Mouse (Mus musculus) midbrain, embryonic 12.5 days (tissue): Measurements from ENCODE around the gene Gm20773. TPM values are rescaled to one million over a fixed set of nuclear protein-coding genes. Genes with fewer than 3 reads are reported as not detected.
"Not testable (repeated sequence)": the region's sequence is repeated elsewhere in the genome, so short reads cannot be mapped to it uniquely, and the experiment has no call there.

Experiments used
- ATAC-seq: fragments of 200-750 bp; cut with Nextera tagmentation; 2 replicates; pipeline ENCODE4 v1.8.0; 2017; ENCODE audit warnings: low read depth, moderate TSS enrichment, moderate library complexity; ENCODE audit not compliant: low FRiP score
- H3K27ac ChIP-seq: fragments of 300-500 bp; sonication (generic); replicated peaks from 2 replicates; pipeline ENCODE4 v1.5.1; 2016; ENCODE audit warnings: mild to moderate bottlenecking
- H3K27me3 ChIP-seq: fragments of 300-500 bp; sonication (generic); 2 replicates; pipeline ENCODE4 v1.6.1; 2016; ENCODE audit warnings: mild to moderate bottlenecking
- H3K36me3 ChIP-seq: fragments of 300-500 bp; sonication (generic); 2 replicates; pipeline ENCODE4 v1.6.1; 2016
- H3K4me1 ChIP-seq: fragments of 300-500 bp; sonication (generic); 2 replicates; pipeline ENCODE4 v1.6.1; 2016
- H3K4me2 ChIP-seq: fragments of 300-500 bp; sonication (generic); replicated peaks from 2 replicates; pipeline ENCODE4 v1.6.1; 2016; ENCODE audit warnings: mild to moderate bottlenecking, moderate library complexity
- H3K4me3 ChIP-seq: fragments of 300-500 bp; sonication (generic); 2 replicates; pipeline ENCODE4 v1.5.1; 2016; ENCODE audit warnings: mild to moderate bottlenecking
- H3K9ac ChIP-seq: fragments of 300-500 bp; sonication (generic); replicated peaks from 2 replicates; pipeline ENCODE4 v1.6.1; 2016; ENCODE audit warnings: mild to moderate bottlenecking, moderate library complexity
- H3K9me3 ChIP-seq: fragments of 300-500 bp; sonication (generic); 2 replicates; pipeline ENCODE4 v1.6.1; 2016; ENCODE audit warnings: mild to moderate bottlenecking
- WGBS: fragments of 180-500 bp; shearing (Covaris S2); methylation state at CpG from one replicate; pipeline ENCODE4 v1.1.7; 2016; 5-methylcytosine and 5-hydroxymethylcytosine counted together
- polyA plus RNA-seq: library from polyadenylated mRNA; unstranded; fragments of >200 nt; fragmentation: Nextera tagmentation; extraction: Ambion mirVana; gene quantifications from 2 replicates; pipeline ENCODE4 v1.2.1, GENCODE M21; 2016

Gene Gm20773
- polyA plus RNA-seq = not detected in 2 replicates

DNA sequence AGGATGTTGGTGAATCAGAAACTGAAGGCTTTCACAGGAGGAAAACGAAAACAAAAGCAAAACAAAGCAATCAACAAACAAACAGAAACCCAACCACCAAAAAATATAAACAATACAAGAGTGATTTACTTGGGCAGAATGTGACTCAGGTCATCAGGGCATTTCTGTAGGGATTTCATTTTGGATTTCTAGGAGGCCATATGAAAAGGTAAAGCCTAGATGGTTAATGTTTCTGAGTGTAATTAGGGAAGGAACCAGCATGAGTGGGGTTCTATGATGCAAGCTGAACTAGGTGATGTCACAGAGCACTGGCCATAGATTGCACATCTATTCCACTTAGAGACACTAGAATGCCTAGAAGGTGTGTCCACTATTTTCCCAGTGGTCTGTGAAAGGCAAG is at the start of gene Gm20773:
Gm20773 (plus strand) TSS at position 301 of the 400 bp plus-strand sequence.
- no CpG with 5 or more reads among the region's 1 CpGs for WGBS
- H3K4me3 ChIP-seq, ATAC-seq: not testable (repeated sequence)

DNA sequence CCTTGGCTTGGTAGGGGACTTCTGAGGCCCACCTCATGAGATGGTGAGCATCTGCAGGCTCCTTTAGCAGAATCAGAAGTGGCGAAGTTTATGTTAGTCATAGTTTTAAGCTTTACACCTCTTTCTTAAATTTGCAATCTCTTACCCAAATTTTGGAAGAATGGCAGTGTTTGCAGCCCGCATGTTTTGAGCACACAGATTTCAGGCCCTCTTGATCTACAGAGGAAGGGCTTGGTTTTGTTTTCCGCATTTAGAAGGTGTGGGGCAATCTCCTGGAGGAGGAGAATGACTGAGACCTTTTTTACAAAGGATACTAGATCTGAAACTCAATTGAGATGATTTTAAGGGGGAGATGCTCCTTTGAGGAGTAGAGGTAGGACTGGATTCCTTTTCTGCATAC is 28.3 kb upstream of the Gm20773 start, which contains the start of gene Gm21866:
Gm21866 (minus strand) TSS at position 101 of the 400 bp plus-strand sequence.
- H3K27me3 ChIP-seq, H3K4me2 ChIP-seq, H3K4me3 ChIP-seq, H3K9ac ChIP-seq, H3K36me3 ChIP-seq, H3K27ac ChIP-seq, H3K4me1 ChIP-seq, ATAC-seq, H3K9me3 ChIP-seq: not testable (repeated sequence)
- 83% methylated on average over 1 of the region's 3 CpGs for WGBS

More for the DNA sequence above, at the start of gene Gm20773:
- H3K4me2 ChIP-seq, H3K27me3 ChIP-seq, H3K9ac ChIP-seq, H3K9me3 ChIP-seq, H3K4me1 ChIP-seq, H3K36me3 ChIP-seq, H3K27ac ChIP-seq: not testable (repeated sequence)

Other genes starting within 250 kb of the Gm20773 start
- not detected in 2 replicates for gene Gm21440, start 241.6 kb upstream of the Gm20773 start, polyA plus RNA-seq
- gene Gm21454, start 241.6 kb upstream of the Gm20773 start, polyA plus RNA-seq = not detected in 2 replicates
- not detected in 2 replicates for gene Gm21725, start 145.0 kb upstream of the Gm20773 start, polyA plus RNA-seq
- not detected in 2 replicates for gene Gm21866, start 28.4 kb upstream of the Gm20773 start, polyA plus RNA-seq